Mouse (Mus musculus) heart, adult 2 months (tissue): ENCODE results near the gene Itgb6. TPM values are rescaled to one million over a fixed set of nuclear protein-coding genes. Genes with fewer than 3 reads are reported as not detected.

Source experiments
- DNase-seq, 2 experiments: peaks; one replicate each; pipeline ENCODE4 v3.0.0; 2021
- H3K27ac ChIP-seq: fragments of 200-600 bp; 2 replicates; pipeline ENCODE4 v1.8.1; 2022
- H3K27me3 ChIP-seq: fragments of 200-500 bp; 2 replicates; pipeline ENCODE4 v1.6.1; 2012; ENCODE audit warnings: mild to moderate bottlenecking, low read length, inconsistent platforms, mixed read lengths; ENCODE audit not compliant: control insufficient read depth, insufficient read depth
- H3K36me3 ChIP-seq: fragments of 200-500 bp; 2 replicates; pipeline ENCODE4 v1.6.1; 2012; ENCODE audit warnings: low read length, inconsistent platforms; ENCODE audit not compliant: control insufficient read depth, insufficient read depth
- H3K4me1 ChIP-seq: fragments of 200-500 bp; 2 replicates; pipeline ENCODE4 v1.6.1; 2011; ENCODE audit warnings: low read length; ENCODE audit not compliant: control insufficient read depth, insufficient read depth
- H3K4me3 ChIP-seq: fragments of 200-600 bp; 2 replicates; pipeline ENCODE4 v1.8.1; 2022
- H3K79me2 ChIP-seq: fragments of 200-500 bp; replicated peaks from 2 replicates; pipeline ENCODE4 v1.6.1; 2012; ENCODE audit warnings: mild to moderate bottlenecking, inconsistent platforms, low read length, moderate library complexity, mixed read lengths; ENCODE audit not compliant: control insufficient read depth, insufficient read depth
- H3K9ac ChIP-seq: fragments of 200-500 bp; 2 replicates; pipeline ENCODE4 v1.6.1; 2012; ENCODE audit warnings: low read depth, mild to moderate bottlenecking, control low read depth, inconsistent platforms, low read length, mixed read lengths
- CTCF ChIP-seq: fragments of 200-600 bp; IDR thresholded peaks from 2 replicates; pipeline ENCODE4 v1.8.1; 2022; ENCODE audit warnings: antibody characterized with exemption, mild to moderate bottlenecking, moderate library complexity
- EP300 ChIP-seq: fragments of 200-500 bp; IDR thresholded peaks from 2 replicates; pipeline ENCODE4 v1.6.1; 2011; ENCODE audit warnings: low read depth, low read length, control low read depth; ENCODE audit not compliant: insufficient read depth
- POLR2A ChIP-seq: fragments of 200-500 bp; IDR thresholded peaks from 2 replicates; pipeline ENCODE4 v1.6.1; 2011; ENCODE audit warnings: mild to moderate bottlenecking, low read depth, low read length, control low read depth; ENCODE audit not compliant: insufficient read depth
- WGBS: fragments of 180-500 bp; shearing (Covaris S2); methylation state at CpG from one replicate; pipeline ENCODE4 v1.1.7; 2018; 5-methylcytosine and 5-hydroxymethylcytosine counted together
- intact Hi-C: fragments of 180-260 bp; cut with DNase I; formaldehyde crosslinking; loops from one replicate; pipeline ENCODE4 v1.15.1; 2025
- polyA plus RNA-seq: library from polyadenylated mRNA; depleted of rRNA; stranded (reverse); fragments of >200 nt; gene quantifications from 2 replicates; pipeline ENCODE4 v1.2.3, GENCODE M21; 2012
- total RNA-seq, 2 experiments: library from RNA; stranded (reverse); gene quantifications; 2 replicates each; pipeline ENCODE4 v1.2.3; 2021

Gene Itgb6
- total and polyA plus RNA-seq, 3 experiments, result 10.5 to 32.4 (median 21.0) TPM

- WGBS, result 66% methylated on average over 4 of the region's 4 CpGs
- Histone ChIP-seq H3K27ac (peak overlapping the region; percentile 31), H3K27me3 (no peaks in the 10 kb centered on the region), H3K79me2 (no peaks in the 10 kb centered on the region), H3K4me1 (peaks cover 18% of the 10 kb centered on the region), H3K36me3 (peaks cover 5% of the 10 kb centered on the region), H3K4me3 (no peak overlapping the region), H3K9ac (no peak overlapping the region)
- DNase-seq, result no peak
- TF ChIP-seq POLR2A (no peak), CTCF (no peak), EP300 (no peak)
- intact Hi-C loops, result no loop called here
These were observed 21.5 kb downstream of the Itgb6 start for GRCm38 (mm10) chr2:60700956-60701355.

- intact Hi-C loops, result no loop called here
- Histone ChIP-seq H3K79me2 (no peaks in the 10 kb centered on the region), H3K27ac (peak overlapping the region; percentile 26; the same call in 1 of the 2 replicates), H3K9ac (no peak overlapping the region), H3K4me3 (no peak overlapping the region), H3K27me3 (no peaks in the 10 kb centered on the region), H3K4me1 (peaks cover 18% of the 10 kb centered on the region), H3K36me3 (peaks cover 5% of the 10 kb centered on the region)
- TF ChIP-seq EP300 (no peak), CTCF (no peak), POLR2A (no peak)
- DNase-seq, result peak in 1 of 2 experiments; percentile 12
- WGBS, result 70% methylated on average over 3 of the region's 3 CpGs
These were observed 22.4 kb downstream of the Itgb6 start for GRCm38 (mm10) chr2:60700013-60700412.

- whole genome bisulfite sequencing, result 71% methylated on average over 3 of the region's 3 CpGs
- Histone ChIP-seq H3K36me3 (peaks cover 5% of the 10 kb centered on the region), H3K4me3 (no peak overlapping the region), H3K79me2 (no peaks in the 10 kb centered on the region), H3K4me1 (peaks cover 18% of the 10 kb centered on the region), H3K9ac (no peak overlapping the region), H3K27ac (peak overlapping the region; percentile 80), H3K27me3 (no peaks in the 10 kb centered on the region)
- TF ChIP-seq CTCF (no peak), EP300 (no peak), POLR2A (no peak)
- DNase-seq, result no peak
- intact Hi-C loops, result no loop called here
These were observed 22.9 kb downstream of the Itgb6 start for GRCm38 (mm10) chr2:60699591-60699990.

GRCm38 (mm10) chr2:60698155-60698554, 24.3 kb downstream of the Itgb6 start:
- peaks cover 18% of the 10 kb centered on the region for H3K4me1 ChIP-seq
- no peaks in the 10 kb centered on the region for H3K79me2 ChIP-seq
- peak overlapping the region; percentile 80 for H3K27ac ChIP-seq
- peaks cover 5% of the 10 kb centered on the region for H3K36me3 ChIP-seq
- H3K27me3 ChIP-seq, result no peaks in the 10 kb centered on the region
- DNase-seq, result peak; percentile 55 to 79
- no peak overlapping the region for H3K4me3 ChIP-seq
- 0 out of 2 replicates have a peak overlapping the region, but pooled peaks have one; percentile 27 for H3K9ac ChIP-seq
- WGBS, result 15% methylated on average over 1 of the region's 1 CpGs
- intact Hi-C loops, result no loop called here
- no peak for TF ChIP-seq POLR2A
- TF ChIP-seq EP300, result peak; percentile 71

- H3K27ac ChIP-seq, result peak overlapping the region; percentile 80
- no peaks in the 10 kb centered on the region for H3K27me3 ChIP-seq
- H3K4me1 ChIP-seq, result peaks cover 15% of the 10 kb centered on the region
- no peak for DNase-seq
- 56% methylated on average over 7 of the region's 7 CpGs for WGBS
- H3K79me2 ChIP-seq, result no peaks in the 10 kb centered on the region
- peaks cover 3% of the 10 kb centered on the region; the same call in 1 of the 2 replicates for H3K36me3 ChIP-seq
- no peak overlapping the region for H3K4me3 ChIP-seq
- TF ChIP-seq EP300, result no peak
- no peak for TF ChIP-seq CTCF
- no peak for TF ChIP-seq POLR2A
- no peak overlapping the region for H3K9ac ChIP-seq
- intact Hi-C loops, result no loop called here
These were observed 24.9 kb downstream of the Itgb6 start for GRCm38 (mm10) chr2:60697530-60697929.

- no peak overlapping the region for H3K27ac ChIP-seq
- TF ChIP-seq POLR2A (no peak), CTCF (no peak), EP300 (no peak)
- peaks cover 15% of the 10 kb centered on the region for H3K4me1 ChIP-seq
- no peaks in the 10 kb centered on the region for H3K27me3 ChIP-seq
- WGBS, result 97% methylated on average over 6 of the region's 6 CpGs
- H3K9ac ChIP-seq, result no peak overlapping the region
- H3K4me3 ChIP-seq, result no peak overlapping the region
- H3K36me3 ChIP-seq, result peaks cover 3% of the 10 kb centered on the region; the same call in 1 of the 2 replicates
- intact Hi-C loops, result no loop called here
- DNase-seq, result no peak
- no peaks in the 10 kb centered on the region for H3K79me2 ChIP-seq
These were observed 25.9 kb downstream of the Itgb6 start for GRCm38 (mm10) chr2:60696559-60696958.
